Mouse (Mus musculus) retina, adult 2 months (tissue): ENCODE results near the gene St6gal1.
"Not testable (repeated sequence)": the region's sequence is repeated elsewhere in the genome, so short reads cannot be mapped to it uniquely, and the experiment has no call there.

Experiments
- DNase-seq: peaks from one replicate; pipeline ENCODE4 v3.0.0-alpha.2; 2012; ENCODE audit warnings: low read depth, low spot score

The St6gal1 gene

DNA sequence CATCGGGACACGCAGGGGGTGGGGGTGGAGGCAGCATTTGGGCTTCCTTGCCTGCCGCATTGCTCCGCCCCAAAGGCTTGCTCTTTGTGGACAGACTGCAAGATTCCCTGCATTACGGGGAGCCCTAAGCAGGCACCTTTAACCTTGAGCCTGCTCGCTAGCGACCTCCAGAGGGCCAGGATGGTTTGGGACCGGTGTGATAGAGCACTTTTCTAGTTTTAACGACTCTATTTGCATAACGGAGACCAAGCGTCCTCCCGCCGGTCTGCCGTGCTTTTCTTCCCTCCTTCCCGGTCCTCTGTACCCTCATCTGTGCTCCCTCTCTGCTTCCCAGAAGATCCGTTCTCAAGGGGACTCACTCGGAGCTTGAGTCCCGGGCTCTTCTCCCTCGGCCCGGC, at the start of gene St6gal1:
Gene St6gal1 (plus strand): TSS at position 70 of the 398 bp plus-strand sequence.
- DNase-seq: no peak

DNA sequence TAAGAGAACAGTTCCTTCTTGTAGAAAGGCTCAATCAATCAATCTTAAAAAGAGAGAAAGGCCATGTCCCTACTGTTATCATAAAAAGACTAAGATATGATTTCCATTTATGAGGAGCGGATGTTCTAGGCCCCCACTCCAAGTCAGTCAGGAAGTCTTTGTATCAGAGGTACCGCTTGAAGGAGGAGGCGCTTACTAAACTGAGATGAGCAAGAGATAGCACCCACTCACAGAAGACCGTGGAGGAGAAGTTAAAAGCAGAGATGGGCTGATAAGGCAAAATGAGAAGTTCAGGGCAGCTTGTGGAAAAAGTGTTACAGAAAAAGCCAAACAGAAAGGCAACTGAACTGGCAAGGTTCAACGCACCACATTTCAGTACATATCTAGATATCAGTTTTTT, 49.7 kb upstream of the St6gal1 start:
- DNase-seq: no peak

- DNase-seq: no peak
Observed at GRCm38 (mm10) chr16:23175956-23176355, 48.6 kb upstream of the St6gal1 start.

DNA sequence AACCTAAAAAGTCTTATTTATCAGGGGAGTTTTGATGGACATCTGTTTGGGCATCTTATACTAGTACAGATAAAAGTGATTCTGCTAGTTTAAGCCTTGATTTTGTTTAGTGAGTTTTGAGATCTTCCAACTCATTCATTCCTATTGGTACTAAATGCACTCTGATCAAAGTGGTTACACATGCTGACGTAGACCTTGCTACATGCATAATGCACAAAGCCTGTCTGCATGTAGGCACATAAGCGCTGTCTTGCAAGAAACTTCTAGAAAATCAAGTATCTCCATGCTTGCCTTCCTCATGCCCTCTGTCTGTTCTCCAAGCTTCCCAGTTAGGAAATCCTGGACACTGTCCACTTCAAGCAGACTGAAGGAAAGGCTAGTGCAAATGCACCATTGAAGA, 46.7 kb upstream of the St6gal1 start:
- DNase-seq: no peak

GRCm38 (mm10) chr16:23178796-23179195, 45.7 kb upstream of the St6gal1 start:
- DNase-seq: no peak

DNA sequence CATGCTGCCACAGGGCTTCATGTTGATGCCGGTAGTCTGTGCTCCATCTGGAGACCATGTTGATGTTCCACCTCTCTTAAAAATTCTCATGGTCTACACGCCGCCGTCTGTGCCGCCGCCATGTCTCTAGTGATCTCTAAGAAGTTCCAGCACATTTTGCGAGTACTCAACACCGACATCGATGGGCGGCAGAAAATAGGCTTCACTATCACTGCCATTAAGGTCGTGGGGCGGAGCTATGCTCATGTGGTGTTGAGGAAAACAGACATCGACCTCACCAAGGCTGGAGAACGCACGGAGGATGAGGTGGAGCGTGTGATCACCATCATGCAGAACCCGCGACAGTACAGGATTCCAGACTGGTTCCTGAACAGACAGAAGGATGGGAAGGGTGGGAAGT, 45.1 kb upstream of the St6gal1 start:
- DNase-seq: not testable (repeated sequence)

DNA sequence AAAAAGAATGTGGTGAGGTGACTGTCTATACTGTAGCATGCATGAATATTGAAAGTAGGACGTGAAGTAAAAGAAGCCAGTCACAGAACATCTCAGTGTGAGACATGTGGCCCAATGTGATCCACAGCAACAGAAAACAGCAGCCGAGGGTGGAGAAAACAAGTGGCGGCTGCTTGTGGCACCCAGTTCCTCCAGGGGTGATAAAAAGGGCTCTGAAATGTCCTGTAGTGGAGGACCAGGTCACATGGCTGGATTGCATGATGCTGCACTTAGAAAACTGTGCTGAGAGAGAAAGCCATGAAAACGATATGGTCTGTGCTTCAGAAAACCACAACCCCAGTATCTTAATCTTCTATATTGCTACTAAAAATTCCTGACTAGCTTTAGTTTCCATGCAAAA, 43.5 kb upstream of the St6gal1 start:
- DNase-seq: no peak

GRCm38 (mm10) chr16:23181487-23181886, 43.1 kb upstream of the St6gal1 start:
- no peak for DNase-seq

DNA sequence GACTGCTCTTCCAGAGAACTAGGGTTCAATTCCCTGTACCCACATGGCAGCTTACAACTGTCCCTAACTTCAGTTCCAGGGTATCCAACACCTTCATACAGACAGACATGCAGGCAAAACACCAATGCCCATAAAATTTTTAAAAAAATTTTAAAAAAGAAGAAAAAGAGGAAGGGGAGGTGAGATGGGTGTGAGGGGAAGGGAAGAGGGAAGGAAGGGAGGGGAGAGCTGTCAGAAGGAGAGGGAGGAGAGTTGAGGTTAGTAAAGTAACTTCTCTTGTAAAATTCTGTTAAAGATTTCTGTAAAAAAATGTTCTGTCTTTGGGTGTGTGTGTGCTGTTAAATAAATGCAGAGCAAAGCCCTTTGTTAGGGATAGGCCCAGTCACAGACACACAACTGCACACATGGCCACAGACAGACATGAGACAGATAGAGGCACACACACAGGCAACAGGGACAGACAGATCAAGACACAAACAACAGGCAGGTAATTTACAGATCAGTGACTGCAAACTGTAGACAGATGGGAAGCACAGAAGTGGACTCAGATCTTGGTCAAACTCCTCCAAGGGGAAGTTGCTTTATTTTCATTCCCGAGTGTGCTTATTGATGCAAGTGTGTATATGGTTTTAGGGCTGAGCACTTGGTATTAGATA, 42.5 kb upstream of the St6gal1 start:
- no peak for DNase-seq

DNA sequence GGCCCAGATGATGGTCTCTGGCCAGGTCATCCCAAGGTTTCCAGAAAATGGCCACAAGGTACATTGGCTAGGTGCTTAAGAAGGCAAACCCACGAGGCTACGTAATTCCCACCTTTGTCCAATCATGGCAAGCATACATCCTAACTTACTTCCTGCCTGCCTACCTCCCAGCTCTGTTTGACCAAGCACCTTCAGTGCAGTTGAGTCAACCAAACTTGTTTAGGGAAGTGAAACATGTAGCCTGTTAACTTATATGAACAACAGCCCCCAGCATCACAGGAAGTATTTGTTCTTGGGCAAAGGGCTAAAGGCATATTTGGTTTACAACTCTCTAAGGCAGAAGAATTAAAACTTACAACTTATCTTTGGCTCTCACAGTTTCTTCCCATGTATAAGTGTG, 38.7 kb upstream of the St6gal1 start:
- no peak for DNase-seq

DNA sequence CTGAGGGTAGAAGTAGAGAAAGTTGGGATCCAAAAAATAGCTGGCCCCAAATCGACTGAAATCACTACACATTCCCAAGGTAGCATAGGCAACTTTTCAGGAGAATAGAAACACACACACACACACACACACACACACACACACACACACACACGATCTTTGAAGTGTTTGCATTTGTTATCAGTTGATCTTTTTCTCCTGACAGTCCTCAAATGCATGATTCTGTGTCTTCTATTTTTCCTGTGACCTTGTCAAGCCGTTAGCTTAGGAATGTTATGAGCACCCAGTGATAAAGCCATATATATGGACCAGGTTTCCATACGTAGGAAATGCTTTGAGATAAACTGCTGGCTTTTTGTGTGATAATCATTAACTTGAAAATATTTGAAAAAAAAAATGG, 38.1 kb upstream of the St6gal1 start:
- no peak for DNase-seq

DNA sequence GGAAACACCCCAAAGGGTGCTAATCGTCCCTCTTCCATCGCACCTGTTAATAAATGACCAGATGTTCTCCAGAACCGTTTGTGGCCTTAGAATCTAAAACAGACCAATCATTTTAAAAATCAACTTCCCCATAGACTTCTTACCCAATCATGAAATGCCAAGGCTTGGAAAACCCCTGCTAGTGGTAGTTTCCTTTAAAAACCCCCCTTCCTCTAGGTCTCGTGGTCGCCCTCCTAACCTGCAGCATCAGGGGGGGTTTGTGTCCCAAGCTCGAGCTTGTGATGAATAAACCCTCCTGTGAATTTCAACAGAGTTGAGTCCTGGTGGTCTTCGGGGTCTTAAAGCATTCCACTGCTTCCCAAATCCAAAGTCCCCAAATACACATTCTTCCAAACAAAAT, 36.6 kb upstream of the St6gal1 start:
- no peak for DNase-seq

GRCm38 (mm10) chr16:23189612-23190011, 34.9 kb upstream of the St6gal1 start:
- DNase-seq: no peak

- DNase-seq: no peak
Observed at GRCm38 (mm10) chr16:23191560-23192242, 32.8 kb upstream of the St6gal1 start.

- DNase-seq: no peak
Observed at GRCm38 (mm10) chr16:23195618-23196017, 28.9 kb upstream of the St6gal1 start.

DNA sequence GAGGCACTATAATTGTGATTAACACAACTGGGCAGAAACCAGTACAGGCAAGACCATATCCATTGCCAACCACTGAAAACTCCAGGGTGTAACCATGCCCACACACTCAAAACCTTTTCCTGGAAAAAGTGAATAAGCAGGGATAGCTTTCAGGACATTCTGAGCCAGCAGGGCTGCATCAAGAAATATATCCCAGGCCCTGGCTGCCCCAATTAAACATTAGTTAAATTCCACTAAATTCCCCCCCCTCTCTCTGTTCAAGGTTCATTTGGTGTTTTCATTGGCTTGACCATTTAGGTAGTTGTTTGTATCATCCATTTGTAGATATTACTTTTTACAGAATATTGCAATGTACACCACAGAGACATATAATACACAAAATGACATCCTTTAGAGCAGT, 28.2 kb upstream of the St6gal1 start:
- no peak for DNase-seq

GRCm38 (mm10) chr16:23196791-23197190, 27.7 kb upstream of the St6gal1 start:
- DNase-seq: no peak

DNA sequence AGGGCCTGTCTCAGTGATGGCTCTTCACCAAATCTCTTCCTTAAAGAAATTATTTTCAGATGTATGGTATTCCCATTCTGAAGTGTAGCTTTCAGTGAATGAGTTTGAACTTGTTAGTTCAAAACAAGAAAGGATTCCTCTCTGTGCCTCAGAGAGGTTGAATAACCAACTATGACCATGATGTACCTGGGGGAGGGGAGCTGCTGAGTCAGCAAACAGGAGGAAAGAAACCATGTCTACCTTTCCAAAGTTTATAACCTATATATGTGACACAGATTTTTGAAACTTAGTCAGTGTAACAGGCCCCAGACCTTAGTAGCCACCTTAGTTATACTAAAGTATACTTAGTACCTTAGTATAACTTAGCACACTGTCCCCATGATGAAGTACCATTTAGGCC, 23.0 kb upstream of the St6gal1 start:
- DNase-seq: no peak

DNA sequence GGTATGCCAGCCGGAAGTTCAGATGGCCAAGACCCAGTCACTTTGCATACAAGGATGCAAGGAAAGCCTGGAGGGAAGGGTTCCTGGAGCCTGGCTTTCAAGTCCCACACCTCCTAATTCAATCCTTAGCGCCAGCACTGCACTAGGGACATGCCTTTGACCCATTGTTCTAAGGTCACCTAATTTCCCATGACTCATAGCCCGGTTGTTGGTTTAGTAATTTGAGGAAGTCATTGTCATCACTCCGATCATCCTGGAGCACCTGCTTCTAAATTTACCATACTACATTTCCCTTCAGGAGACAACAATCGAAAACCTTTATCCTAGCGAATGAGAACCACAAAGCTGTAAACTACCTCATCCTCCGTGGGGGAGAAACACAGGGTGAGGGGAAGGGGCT, 10.2 kb upstream of the St6gal1 start:
- no peak for DNase-seq

GRCm38 (mm10) chr16:23215241-23215900, 9.2 kb upstream of the St6gal1 start:
- DNase-seq: no peak

DNA sequence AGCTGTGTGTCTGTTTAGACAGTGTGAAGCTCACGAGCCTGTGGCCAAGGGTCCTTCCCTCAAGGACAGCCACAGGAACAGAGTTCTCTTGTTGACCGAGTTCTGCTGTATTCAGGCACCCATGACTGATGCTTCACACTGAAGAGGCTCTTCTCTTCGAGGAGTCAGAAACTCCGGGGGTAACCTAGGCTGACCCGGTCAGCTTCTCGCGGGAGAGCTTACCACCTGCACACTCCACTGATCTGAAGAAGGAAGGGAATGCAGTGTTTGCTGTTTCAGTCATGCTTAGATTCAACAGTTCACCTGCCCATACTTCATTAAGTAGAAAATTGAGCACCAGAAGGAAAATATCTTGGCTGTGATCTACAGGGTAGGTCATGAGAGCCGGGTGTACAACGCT, 8.2 kb upstream of the St6gal1 start:
- DNase-seq: no peak

GRCm38 (mm10) chr16:23218313-23218712, 6.2 kb upstream of the St6gal1 start:
- DNase-seq: no peak
